Mouse (Mus musculus) C2C12 (cell line): ENCODE data around the gene Lyrm1. TPM values are rescaled to one million over a fixed set of nuclear protein-coding genes. Genes with fewer than 3 reads are reported as not detected.

Experiments
- H3K27me3 ChIP-seq: one replicate; pipeline ENCODE4 v1.6.1; 2011; ENCODE audit not compliant: control insufficient read depth, insufficient read depth, insufficient read length
- H3K36me3 ChIP-seq: one replicate; pipeline ENCODE4 v1.6.1; 2011; ENCODE audit not compliant: control insufficient read depth, insufficient read depth
- H3K4me3 ChIP-seq: one replicate; pipeline ENCODE4 v1.5.1; 2011; ENCODE audit warnings: mild to moderate bottlenecking, control low read depth; ENCODE audit not compliant: poor library complexity, insufficient read depth, severe bottlenecking
- H3K79me2 ChIP-seq: one replicate; pipeline ENCODE4 v1.6.1; 2011; ENCODE audit not compliant: control insufficient read depth, insufficient read depth
- H3K79me3 ChIP-seq: one replicate; pipeline ENCODE4 v1.6.1; 2011; ENCODE audit warnings: low read depth, control low read depth
- H3ac ChIP-seq: one replicate; pipeline ENCODE3; 2011; ENCODE audit warnings: low read depth; ENCODE audit not compliant: control insufficient read depth, insufficient read length
- CEBPB ChIP-seq: IDR thresholded peaks from one replicate; pipeline ENCODE4 v1.6.1; 2011; ENCODE audit warnings: low read depth, mild to moderate bottlenecking, control low read depth, moderate library complexity
- CTCF ChIP-seq: IDR thresholded peaks from one replicate; pipeline ENCODE4 v1.5.1; 2011; ENCODE audit not compliant: control insufficient read depth, insufficient read depth, insufficient read length
- FOSL1 ChIP-seq: IDR thresholded peaks from one replicate; pipeline ENCODE4 v1.8.0; 2011; ENCODE audit warnings: mild to moderate bottlenecking, low read length; ENCODE audit not compliant: poor library complexity, insufficient read depth, severe bottlenecking
- MAX ChIP-seq: IDR thresholded peaks from one replicate; pipeline ENCODE4 v1.6.1; 2011; ENCODE audit warnings: mild to moderate bottlenecking, control low read depth
- MYOD1 ChIP-seq: IDR thresholded peaks from one replicate; pipeline ENCODE4 v1.6.1; 2011; ENCODE audit warnings: low read depth; ENCODE audit not compliant: control insufficient read depth, insufficient read length
- MYOG ChIP-seq: IDR thresholded peaks from one replicate; pipeline ENCODE4 v1.6.1; 2011; ENCODE audit not compliant: control insufficient read depth, insufficient read length; ENCODE audit errors: extremely low read depth
- USF1 ChIP-seq: IDR thresholded peaks from one replicate; pipeline ENCODE4 v1.6.1; 2011; ENCODE audit warnings: low read depth, mild to moderate bottlenecking, control low read depth, moderate library complexity
- polyA plus RNA-seq: library from polyadenylated mRNA; unstranded; fragments of >200 nt; fragmentation: generic; extraction: Trizol; gene quantifications from one replicate; pipeline ENCODE4 v1.2.1, GENCODE M21; 2012; ENCODE audit warnings: missing spikeins

Lyrm1 gene
- polyA plus RNA-seq, 1 experiment = 2.2 TPM

- no peak for TF ChIP-seq MYOG
- no peak for TF ChIP-seq CEBPB
- peak; percentile 55 for TF ChIP-seq MAX
- H3ac ChIP-seq = no peak overlapping the region
- H3K79me3 ChIP-seq = no peaks in the 10 kb centered on the region
- peaks cover 6% of the 10 kb centered on the region for H3K79me2 ChIP-seq
- H3K4me3 ChIP-seq = no peak overlapping the region
- H3K27me3 ChIP-seq = no peaks in the 10 kb centered on the region
- H3K36me3 ChIP-seq = peaks cover 21% of the 10 kb centered on the region
Observed at GRCm38 (mm10) chr7:119861335-119862091, 34.1 kb upstream of the Lyrm1 start.

DNA sequence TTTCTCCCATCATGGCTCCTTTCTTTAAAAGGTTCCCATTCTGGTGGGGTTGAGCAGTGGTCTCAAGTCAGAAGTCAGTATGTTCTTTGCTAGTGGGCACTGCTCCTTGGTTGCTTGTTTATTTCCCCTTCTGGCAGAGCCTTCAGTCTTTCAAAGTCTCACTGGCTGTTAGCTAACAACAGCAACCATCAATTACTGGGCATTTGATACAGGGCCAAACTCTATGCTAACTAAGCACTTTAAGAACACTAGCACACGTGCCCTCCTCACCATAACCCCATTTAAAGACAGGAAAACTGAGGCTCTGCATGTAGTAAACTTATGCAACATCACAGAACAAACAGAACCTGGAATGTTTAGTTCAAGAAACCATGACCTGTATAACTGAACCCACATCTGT, 33.5 kb upstream of the Lyrm1 start:
- Histone ChIP-seq H3K79me3 (no peaks in the 10 kb centered on the region), H3K27me3 (no peaks in the 10 kb centered on the region), H3K36me3 (peaks cover 18% of the 10 kb centered on the region), H3K79me2 (peaks cover 6% of the 10 kb centered on the region), H3K4me3 (no peak overlapping the region), H3ac (no peak overlapping the region)
- TF ChIP-seq MYOD1 (no peak), FOSL1 (no peak), MAX (no peak), CTCF (no peak), USF1 (no peak), CEBPB (no peak), MYOG (no peak)

DNA sequence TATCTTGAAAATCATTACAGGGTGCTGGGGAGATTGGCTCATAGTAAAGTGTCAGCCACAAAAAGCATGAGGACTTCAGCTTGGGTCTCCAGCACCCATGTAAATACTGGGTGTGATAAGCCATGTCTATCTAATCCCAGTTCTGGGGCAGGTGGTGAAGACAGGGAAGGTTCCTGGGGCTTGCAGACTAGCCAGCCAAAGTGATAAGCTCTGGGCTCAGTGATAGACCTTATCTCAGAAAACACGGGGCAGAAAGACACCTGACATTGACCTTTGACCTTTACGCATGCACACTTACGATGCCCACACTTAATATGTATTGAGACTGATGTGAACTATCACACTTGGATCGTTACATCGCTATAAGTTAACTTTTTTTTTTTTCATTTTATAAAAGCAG, 31.2 kb upstream of the Lyrm1 start:
- Histone ChIP-seq H3K79me2 (peaks cover 6% of the 10 kb centered on the region), H3K36me3 (peaks cover under 1% of the 10 kb centered on the region), H3K79me3 (no peaks in the 10 kb centered on the region), H3K4me3 (no peak overlapping the region), H3K27me3 (no peaks in the 10 kb centered on the region), H3ac (no peak overlapping the region)
- TF ChIP-seq FOSL1 (no peak), MYOD1 (no peak), USF1 (no peak), CEBPB (no peak), MAX (no peak), MYOG (no peak), CTCF (no peak)

DNA sequence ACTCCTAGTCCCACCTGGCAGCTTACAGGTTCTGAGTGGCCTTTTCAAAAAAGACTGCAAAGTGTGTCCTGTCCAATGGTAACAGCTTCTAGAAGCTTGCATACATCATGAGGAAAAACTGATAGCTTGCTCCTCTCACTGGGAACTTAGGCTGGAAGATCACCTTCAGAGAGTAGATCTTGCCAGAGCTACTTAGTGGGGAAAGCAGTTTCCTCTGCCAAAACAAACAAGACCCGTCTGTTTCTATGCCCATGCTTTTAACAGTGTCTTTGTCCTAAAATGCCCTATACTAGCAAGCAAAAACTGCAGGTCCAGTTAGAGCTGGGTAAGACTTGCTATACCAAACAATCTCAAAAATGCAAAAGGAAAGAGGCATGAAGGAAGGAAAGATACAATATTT, 29.5 kb upstream of the Lyrm1 start:
- Histone ChIP-seq H3K36me3 (no peaks in the 10 kb centered on the region), H3ac (no peak overlapping the region), H3K27me3 (no peaks in the 10 kb centered on the region), H3K4me3 (no peak overlapping the region), H3K79me2 (no peaks in the 10 kb centered on the region), H3K79me3 (peaks cover 2% of the 10 kb centered on the region)
- no peak for TF ChIP-seq CTCF
- TF ChIP-seq MYOG = no peak
- no peak for TF ChIP-seq USF1
- TF ChIP-seq MAX = no peak
- no peak for TF ChIP-seq CEBPB
- no peak for TF ChIP-seq FOSL1
- no peak for TF ChIP-seq MYOD1

DNA sequence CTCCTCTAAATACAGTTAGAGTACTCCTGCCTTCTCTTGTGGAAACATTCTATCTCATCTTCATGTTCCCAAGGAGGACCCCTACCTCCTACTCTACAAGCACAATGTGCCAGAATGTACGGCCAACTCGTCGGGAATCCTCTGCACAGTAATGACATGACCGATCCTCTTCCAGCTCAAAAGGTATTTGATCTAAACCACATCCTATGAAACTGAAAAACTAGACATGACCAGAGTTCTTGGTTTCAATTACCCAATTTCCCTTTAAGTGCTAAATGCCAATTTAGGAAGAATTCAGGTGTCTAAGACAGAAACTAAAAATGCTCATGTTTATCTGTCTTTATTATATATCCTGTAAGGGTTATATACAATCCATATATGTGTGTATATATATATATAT, 23.5 kb upstream of the Lyrm1 start:
- no peak overlapping the region for H3ac ChIP-seq
- H3K36me3 ChIP-seq = peaks cover 4% of the 10 kb centered on the region
- no peak for TF ChIP-seq CTCF
- TF ChIP-seq MYOG = no peak
- TF ChIP-seq MYOD1 = no peak
- TF ChIP-seq USF1 = no peak
- TF ChIP-seq FOSL1 = no peak
- TF ChIP-seq CEBPB = no peak
- TF ChIP-seq MAX = no peak
- no peaks in the 10 kb centered on the region for H3K27me3 ChIP-seq
- H3K4me3 ChIP-seq = no peak overlapping the region
- H3K79me2 ChIP-seq = no peaks in the 10 kb centered on the region
- peaks cover 4% of the 10 kb centered on the region for H3K79me3 ChIP-seq

DNA sequence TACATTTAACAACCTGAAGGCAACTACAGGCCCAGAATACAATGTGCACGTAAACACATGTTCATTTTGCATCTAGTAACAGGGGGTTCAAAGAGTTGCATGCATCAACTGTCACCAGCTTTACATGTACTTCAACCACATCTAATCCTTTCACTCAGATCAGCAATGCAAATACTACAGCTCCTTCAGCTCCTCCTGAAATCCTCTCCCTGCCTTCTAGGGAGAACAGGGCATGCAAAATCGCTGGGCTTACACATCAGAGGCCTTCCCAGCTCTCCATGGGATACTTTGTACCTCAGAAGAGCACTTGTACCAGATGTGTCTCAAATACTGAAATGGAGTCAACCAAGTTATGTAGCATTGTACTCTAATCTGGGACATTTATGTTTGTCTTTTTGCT, 22.6 kb upstream of the Lyrm1 start:
- TF ChIP-seq CTCF = no peak

More for the DNA sequence above, 22.6 kb upstream of the Lyrm1 start:
- Histone ChIP-seq H3ac (no peak overlapping the region), H3K36me3 (peaks cover 4% of the 10 kb centered on the region), H3K4me3 (no peak overlapping the region), H3K79me3 (peaks cover 4% of the 10 kb centered on the region), H3K27me3 (no peaks in the 10 kb centered on the region), H3K79me2 (no peaks in the 10 kb centered on the region)
